Mouse (Mus musculus): Measurements from ENCODE around the gene Gm21852. TPM values are rescaled to one million over a fixed set of nuclear protein-coding genes. Genes with fewer than 3 reads are reported as not detected.
"Not testable (repeated sequence)": the region's sequence is repeated elsewhere in the genome, so short reads cannot be mapped to it uniquely, and the experiment has no call there.

Gm21852 gene
- not detected in 2 replicates for polyA plus RNA-seq (2016; fragmentation: Nextera tagmentation; extraction: Ambion mirVana)

GRCm38 (mm10) chrY:40651896-40652295, at the start of gene Gm21852:
Gene Gm21852, minus strand, starts transcription at chrY:40651996.
- not testable (repeated sequence) for H3K27ac ChIP-seq; H3K9ac ChIP-seq (replicated peaks); ATAC-seq (ENCODE audit: insufficient number of reproducible peaks, insufficient read depth, low FRiP score, low TSS enrichment, low read depth); H3K4me3 ChIP-seq (replicated peaks); H3K27me3 ChIP-seq; H3K36me3 ChIP-seq; H3K9me3 ChIP-seq; H3K4me2 ChIP-seq; H3K4me1 ChIP-seq (replicated peaks)
- no CpG with 5 or more reads among the region's 3 CpGs for WGBS

Small RNA genes within 50 kb of the gene (microRNA-seq; reads per million reads assigned to microRNA genes)
- not detected for gene Gm27466
- gene Gm28018 = not detected

Other genes starting within 250 kb of the Gm21852 start
- not detected in 2 replicates for gene Gm21797, start 123.8 kb upstream of the Gm21852 start, polyA plus RNA-seq (2016; fragmentation: Nextera tagmentation; extraction: Ambion mirVana)
- gene Gm20795, start 152.9 kb upstream of the Gm21852 start, polyA plus RNA-seq (2016; fragmentation: Nextera tagmentation; extraction: Ambion mirVana) = not detected in 2 replicates

Measured in limb, embryonic 12.5 days (tissue).